Mouse (Mus musculus) CH12.LX (cell line): ENCODE measurements around the gene Mrps18c. TPM values are rescaled to one million over a fixed set of nuclear protein-coding genes. Genes with fewer than 3 reads are reported as not detected.

ENCODE experiments used
- DNase-seq: peaks from one replicate; pipeline ENCODE4 v3.0.0-alpha.2; 2013; ENCODE audit errors: extremely low read depth
- H3K27ac ChIP-seq: 2 replicates; pipeline ENCODE4 v1.5.1; 2012; ENCODE audit warnings: low read depth, mild to moderate bottlenecking, control low read depth, moderate library complexity; ENCODE audit not compliant: insufficient read depth
- H3K27me3 ChIP-seq: replicated peaks from 2 replicates; pipeline ENCODE3; 2012; ENCODE audit warnings: inconsistent platforms
- H3K36me3 ChIP-seq, 2 experiments: replicated peaks in 1 of 2; 2 replicates each; pipeline versions ENCODE3 to v1.6.1; 2012; ENCODE audit warnings: inconsistent platforms in 1 of 2, low read length in 1 of 2, mild to moderate bottlenecking in 1 of 2, mixed read lengths in 1 of 2, moderate library complexity in 1 of 2; ENCODE audit not compliant: control insufficient read depth in 1 of 2, insufficient read depth in 1 of 2
- H3K4me1 ChIP-seq, 2 experiments: 2 replicates each; pipeline ENCODE4 v1.6.1; 2012; ENCODE audit warnings: inconsistent platforms in 1 of 2, moderate library complexity in 1 of 2; ENCODE audit not compliant: insufficient read depth in 2 of 2, control insufficient read depth in 1 of 2
- H3K4me2 ChIP-seq: 2 replicates; pipeline ENCODE4 v1.6.1; 2012; ENCODE audit warnings: low read depth, mild to moderate bottlenecking, control low read depth; ENCODE audit not compliant: poor library complexity, insufficient read depth, severe bottlenecking
- H3K4me3 ChIP-seq, 3 experiments: fragments of 150-350 bp in 1 of 3; sonication (generic) in 1 of 3; replicated peaks in 1 of 3; 2 replicates each; pipeline versions ENCODE3 to v1.5.1; 2011 to 2012; ENCODE audit warnings: low read depth in 2 of 3, low read length in 2 of 3, mild to moderate bottlenecking in 2 of 3, moderate library complexity in 2 of 3, control low read depth in 1 of 3, improper control_type of control experiment in 1 of 3, inconsistent platforms in 1 of 3, mixed read lengths in 1 of 3; ENCODE audit not compliant: poor library complexity in 1 of 3
- H3K79me2 ChIP-seq: replicated peaks from 2 replicates; pipeline ENCODE4 v1.6.1; 2012; ENCODE audit warnings: mild to moderate bottlenecking, moderate library complexity; ENCODE audit not compliant: control insufficient read depth, poor library complexity, insufficient read depth, severe bottlenecking; ENCODE audit errors: extremely low read depth
- H3K9ac ChIP-seq: 2 replicates; pipeline ENCODE4 v1.6.1; 2012; ENCODE audit warnings: low read depth, mild to moderate bottlenecking, control low read depth, moderate library complexity; ENCODE audit not compliant: insufficient read depth
- H3K9me3 ChIP-seq: replicated peaks from 2 replicates; pipeline ENCODE3; 2012; ENCODE audit warnings: low read length, inconsistent platforms, mixed read lengths
- BHLHE40 ChIP-seq: IDR thresholded peaks from 2 replicates; pipeline ENCODE4 v1.6.1; 2011; ENCODE audit warnings: mild to moderate bottlenecking, low read depth, low read length, improper control_type of control experiment
- CHD1 ChIP-seq: IDR thresholded peaks from 2 replicates; pipeline ENCODE4 v1.6.1; 2012; ENCODE audit warnings: low read depth, low read length, improper control_type of control experiment, inconsistent platforms
- CHD2 ChIP-seq: IDR thresholded peaks from 2 replicates; pipeline ENCODE4 v1.6.1; 2011; ENCODE audit warnings: low read length, improper control_type of control experiment
- E2F4 ChIP-seq: IDR thresholded peaks from 2 replicates; pipeline ENCODE4 v1.6.1; 2011; ENCODE audit warnings: low read depth, low read length, improper control_type of control experiment; ENCODE audit not compliant: insufficient replicate concordance
- EP300 ChIP-seq: IDR thresholded peaks from 2 replicates; pipeline ENCODE4 v1.6.1; 2011; ENCODE audit warnings: low read length, improper control_type of control experiment
- HCFC1 ChIP-seq: IDR thresholded peaks from 2 replicates; pipeline ENCODE4 v1.6.1; 2012; ENCODE audit warnings: low read depth, mild to moderate bottlenecking, inconsistent platforms, low read length, improper control_type of control experiment
- IRF4 ChIP-seq: IDR thresholded peaks from 2 replicates; pipeline ENCODE4 v1.6.1; 2014; ENCODE audit warnings: low read depth, mild to moderate bottlenecking, inconsistent platforms, low read length, improper control_type of control experiment
- KAT2A ChIP-seq: IDR thresholded peaks from 2 replicates; pipeline ENCODE4 v1.6.1; 2012; ENCODE audit warnings: low read length, improper control_type of control experiment, inconsistent platforms; ENCODE audit not compliant: insufficient replicate concordance
- MXI1 ChIP-seq: IDR thresholded peaks from 2 replicates; pipeline ENCODE4 v1.6.1; 2011; ENCODE audit warnings: mild to moderate bottlenecking, low read depth, low read length, improper control_type of control experiment
- MYC ChIP-seq: IDR thresholded peaks from 2 replicates; pipeline ENCODE4 v1.6.1; 2011; ENCODE audit warnings: low read depth, mild to moderate bottlenecking, improper control_type of control experiment, low read length
- NELFE ChIP-seq: IDR thresholded peaks from 2 replicates; pipeline ENCODE4 v1.6.1; 2011; ENCODE audit warnings: low read depth, low read length, improper control_type of control experiment
- POLR2A ChIP-seq: IDR thresholded peaks from 2 replicates; pipeline ENCODE4 v1.6.1; 2011; ENCODE audit warnings: low read depth, mild to moderate bottlenecking, improper control_type of control experiment, low read length
- POLR2AphosphoS2 ChIP-seq: IDR thresholded peaks from 2 replicates; pipeline ENCODE4 v1.6.1; 2011; ENCODE audit warnings: low read depth, low read length, improper control_type of control experiment
- RAD21 ChIP-seq: IDR thresholded peaks from 2 replicates; pipeline ENCODE4 v1.6.1; 2011; ENCODE audit warnings: low read depth, mild to moderate bottlenecking, low read length, improper control_type of control experiment, moderate library complexity
- SIN3A ChIP-seq: IDR thresholded peaks from 2 replicates; pipeline ENCODE4 v1.6.1; 2012; ENCODE audit warnings: low read length, improper control_type of control experiment, inconsistent platforms
- TBP ChIP-seq: conservative IDR thresholded peaks from 2 replicates; pipeline ENCODE4 v1.6.1; 2011; ENCODE audit warnings: low read depth, low read length, improper control_type of control experiment
- TCF12 ChIP-seq: IDR thresholded peaks from 2 replicates; pipeline ENCODE4 v1.6.1; 2014; ENCODE audit warnings: low read depth, mild to moderate bottlenecking, inconsistent platforms, low read length, improper control_type of control experiment
- USF1 ChIP-seq: IDR thresholded peaks from 2 replicates; pipeline ENCODE4 v1.6.1; 2014; ENCODE audit warnings: low read depth, mild to moderate bottlenecking, inconsistent platforms, low read length, improper control_type of control experiment
- ZKSCAN1 ChIP-seq: IDR thresholded peaks from 2 replicates; pipeline ENCODE4 v1.6.1; 2012; ENCODE audit warnings: low read depth, inconsistent platforms, low read length, improper control_type of control experiment, borderline replicate concordance
- ZMIZ1 ChIP-seq: IDR thresholded peaks from 2 replicates; pipeline ENCODE4 v1.6.1; 2012; ENCODE audit warnings: low read depth, mild to moderate bottlenecking, inconsistent platforms, low read length, improper control_type of control experiment
- ZNF384 ChIP-seq: IDR thresholded peaks from 2 replicates; pipeline ENCODE4 v1.6.1; 2012; ENCODE audit warnings: low read depth, low read length, improper control_type of control experiment, inconsistent platforms
- dilution Hi-C: fragments of 300-500 bp; cut with MboI; formaldehyde crosslinking; loops from 2 replicates; pipeline ENCODE4 v1.14.3; 2020; ENCODE audit warnings: low sequenced_read_pairs; ENCODE audit not compliant: extremely low pct_unique_long_range_greater_than_20kb, extremely low pct_ligation_motif_present
- in situ Hi-C: fragments of 300-500 bp; cut with MboI; formaldehyde crosslinking; loops from 3 replicates; pipeline ENCODE4 v1.14.3; 2019; ENCODE audit warnings: low sequenced_read_pairs, low pct_ligation_motif_present, low pct_unique_long_range_greater_than_20kb, mixed read lengths
- polyA plus RNA-seq: library from polyadenylated mRNA; unstranded; fragments of >175 nt; gene quantifications from 2 replicates; pipeline ENCODE4 v1.2.1, GENCODE M21; 2012; ENCODE audit warnings: low read depth; ENCODE audit not compliant: insufficient read length
- total RNA-seq, 2 experiments: library from RNA; depleted of rRNA; stranded (reverse); fragments of 300-350 nt in 1 of 2; fragments of >200 nt in 1 of 2; gene quantifications; 2 replicates each; pipeline ENCODE4 v1.2.3; 2012 to 2014

Mrps18c gene
- total and polyA plus RNA-seq, 3 experiments: 87.2 to 216 (median 111) TPM

- TF ChIP-seq TBP (peak; percentile 81), ZNF384 (0 out of 2 replicates have a peak, but pooled peaks have one; percentile 10), SIN3A (peak; percentile 81), EP300 (0 out of 2 replicates have a peak, but pooled peaks have one; percentile 22), ZMIZ1 (peak; percentile 97), RAD21 (no peak), MXI1 (peak; percentile 86), POLR2AphosphoS2 (peak; percentile 95; the same call in 1 of the 2 replicates), HCFC1 (peak; percentile 74)
- TF ChIP-seq, all 38 proteins: peak for 24
These were observed 22.2 kb downstream of the Mrps18c start, which contains the start of gene Abraxas1 (continued) for GRCm38 (mm10) chr5:100820483-100821184.

DNA sequence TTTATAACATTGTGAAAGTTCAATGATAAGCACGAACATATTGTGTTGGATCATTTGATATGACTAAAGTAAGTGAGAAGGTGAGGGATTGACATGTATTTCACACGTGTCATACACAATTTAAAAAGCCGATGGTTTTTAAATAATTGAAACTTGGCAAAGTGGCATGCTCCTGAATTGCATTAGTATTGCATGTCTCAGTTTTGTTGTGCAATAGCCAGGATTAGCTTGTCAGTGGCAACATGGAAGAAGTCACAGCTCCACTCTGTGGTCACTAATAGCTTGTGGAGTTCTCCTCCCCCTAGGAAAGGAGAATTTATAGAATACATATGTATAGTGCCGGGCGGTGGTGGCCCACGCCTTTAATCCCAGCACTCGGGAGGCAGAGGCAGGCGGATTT, 22.9 kb downstream of the Mrps18c start:
- H3K79me2 ChIP-seq: peaks cover 25% of the 10 kb centered on the region
- H3K4me1 ChIP-seq: peaks cover 2 to 17% of the 10 kb centered on the region in 2 experiments; a peak in 2 of 4 replicates
- peak overlapping the region in 2 of 3 experiments; percentile 48 to 97 for H3K4me3 ChIP-seq
- DNase-seq: no peak
- dilution Hi-C loops: no loop called here
- no peak for TF ChIP-seq TCF12
- TF ChIP-seq TBP: no peak
- in situ Hi-C loops: no loop called here
- H3K27ac ChIP-seq: no peak overlapping the region
- H3K9ac ChIP-seq: peak overlapping the region; percentile 100; the same call in 1 of the 2 replicates
- no peaks in the 10 kb centered on the region for H3K27me3 ChIP-seq
- peak overlapping the region; percentile 41; the same call in 1 of the 2 replicates for H3K4me2 ChIP-seq
- H3K9me3 ChIP-seq: peaks cover 3% of the 10 kb centered on the region
- H3K36me3 ChIP-seq: peaks cover 12 to 21% of the 10 kb centered on the region in 2 experiments

- in situ Hi-C loops: no loop called here
- DNase-seq: no peak
- Histone ChIP-seq H3K4me1 (peaks cover 2 to 17% of the 10 kb centered on the region in 2 experiments; a peak in 3 of 4 replicates), H3K4me3 (no peak overlapping the region)
- TF ChIP-seq KAT2A (no peak), MYC (no peak), NELFE (no peak), EP300 (no peak), ZNF384 (no peak), CHD1 (no peak), BHLHE40 (no peak), USF1 (no peak), MXI1 (no peak), IRF4 (no peak), E2F4 (no peak), ZKSCAN1 (no peak), CHD2 (no peak), POLR2A (no peak)
- TF ChIP-seq, all 38 proteins: peak for 0
- Histone ChIP-seq H3K4me2 (no peak overlapping the region), H3K9ac (no peak overlapping the region), H3K9me3 (peaks cover 3% of the 10 kb centered on the region), H3K36me3 (peaks cover 3 to 7% of the 10 kb centered on the region in 2 experiments), H3K27ac (no peak overlapping the region), H3K27me3 (no peaks in the 10 kb centered on the region), H3K79me2 (peaks cover 18% of the 10 kb centered on the region)
- dilution Hi-C loops: no loop called here
These were observed 24.4 kb downstream of the Mrps18c start for GRCm38 (mm10) chr5:100822826-100823225.
